Mouse (Mus musculus): ENCODE measurements around the gene Smc6.

The Smc6 gene

DNA sequence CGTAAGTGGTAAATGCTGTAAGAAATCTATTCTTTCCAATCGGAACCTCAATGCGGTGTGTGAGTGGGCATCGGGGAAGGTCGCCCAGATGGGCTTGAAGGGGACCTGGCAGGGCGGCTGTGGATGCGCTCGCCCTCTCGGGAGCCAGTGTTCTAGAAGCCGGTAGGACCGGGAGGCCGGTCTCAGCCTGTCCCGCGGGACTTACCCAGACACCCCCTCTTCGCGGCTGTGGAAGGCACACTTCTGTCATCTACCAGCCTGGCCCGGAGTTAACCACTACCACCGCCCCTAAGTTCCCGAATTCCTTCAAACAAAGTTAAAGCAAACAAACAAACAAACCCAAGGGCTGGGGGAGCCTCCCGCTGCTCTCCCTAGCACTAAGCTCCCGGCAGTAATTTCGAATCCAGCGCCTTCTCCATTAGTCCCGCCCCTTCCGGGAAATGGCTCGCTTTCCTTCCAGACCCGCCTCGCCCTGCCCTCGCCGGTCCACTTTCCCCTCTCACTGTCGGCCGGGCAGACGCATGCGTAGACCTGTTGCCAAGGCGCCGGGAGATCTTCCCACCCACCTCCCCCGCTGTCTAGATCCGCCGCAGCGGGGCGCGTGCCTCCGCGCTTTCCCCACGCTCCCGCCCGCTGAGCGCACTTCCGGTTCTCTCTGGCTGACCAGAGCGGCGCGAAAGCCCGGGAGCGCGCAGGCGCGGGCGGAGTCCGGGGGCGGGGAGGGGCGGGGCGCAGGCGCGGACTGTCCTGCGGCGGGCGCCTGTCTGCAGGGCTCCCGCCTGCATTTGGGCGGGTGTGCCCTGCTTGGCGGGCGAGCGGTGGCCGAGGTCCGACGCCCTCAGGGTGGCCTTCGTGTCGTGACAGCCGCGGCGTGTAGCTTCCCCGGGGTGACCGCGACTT, at the start of gene Smc6, which contains the start of gene Gen1:
Gene Smc6, plus strand, starts transcription at position 505 of the 900 bp plus-strand sequence.
Gene Gen1, minus strand, starts transcription at position 420 of the 900 bp plus-strand sequence.
- peak; percentile 79 to 91 for DNase-seq (ENCODE audit: low spot score in 2 of 2)

GRCm38 (mm10) chr12:11216454-11216853, 49.2 kb upstream of the Smc6 start:
- no peak for DNase-seq (ENCODE audit: low spot score in 2 of 2)

- no peak for DNase-seq (ENCODE audit: low spot score in 2 of 2)
Measured at GRCm38 (mm10) chr12:11217726-11218250, 47.9 kb upstream of the Smc6 start.

- DNase-seq (ENCODE audit: low spot score in 2 of 2) = no peak
Measured at GRCm38 (mm10) chr12:11221524-11222330, 44.0 kb upstream of the Smc6 start.

- no peak for DNase-seq (ENCODE audit: low spot score in 2 of 2)
Measured at GRCm38 (mm10) chr12:11222566-11222965, 43.1 kb upstream of the Smc6 start.

DNA sequence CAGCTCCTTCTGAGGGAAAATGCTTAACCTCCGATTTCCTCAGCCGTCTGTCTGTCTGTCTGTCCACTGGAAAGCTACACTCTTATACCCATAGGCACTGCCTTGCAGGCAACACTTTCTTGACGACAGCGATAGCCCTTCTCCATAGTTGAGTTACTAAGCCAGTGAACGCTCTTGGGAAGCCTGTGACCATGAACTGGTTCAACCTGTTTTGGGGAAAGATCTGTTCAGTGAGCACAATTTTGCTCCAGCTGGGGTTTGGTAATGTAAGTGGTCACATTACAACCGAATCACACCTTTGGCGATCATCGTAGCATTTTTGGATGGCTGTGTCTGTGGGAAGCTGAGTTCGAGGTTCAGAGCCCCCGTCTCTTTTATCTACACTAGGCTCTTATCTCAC, 42.6 kb upstream of the Smc6 start:
- no peak for DNase-seq (ENCODE audit: low spot score in 2 of 2)

GRCm38 (mm10) chr12:11224722-11225121, 41.0 kb upstream of the Smc6 start:
- DNase-seq (ENCODE audit: low spot score in 2 of 2) = no peak

DNA sequence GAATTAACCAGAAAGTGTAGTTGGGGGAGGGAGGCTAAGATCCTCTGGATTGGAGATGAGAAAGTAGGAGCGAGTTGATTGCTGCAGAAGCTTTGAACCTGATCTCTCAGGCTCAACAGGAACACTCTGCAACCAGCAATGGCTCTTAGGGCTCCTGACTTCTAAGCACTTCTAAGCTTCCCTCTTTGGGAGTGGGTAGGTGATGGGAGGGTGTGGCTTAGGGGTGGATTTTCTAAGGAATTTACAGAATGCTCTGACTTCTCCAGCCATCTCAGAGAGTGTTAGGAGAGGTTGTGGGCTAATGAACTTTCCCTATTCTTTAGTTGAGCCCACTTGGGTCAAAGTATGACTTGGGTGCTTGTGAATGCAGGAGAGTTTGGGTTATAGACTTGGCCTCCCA, 39.6 kb upstream of the Smc6 start:
- no peak for DNase-seq (ENCODE audit: low spot score in 2 of 2)

DNA sequence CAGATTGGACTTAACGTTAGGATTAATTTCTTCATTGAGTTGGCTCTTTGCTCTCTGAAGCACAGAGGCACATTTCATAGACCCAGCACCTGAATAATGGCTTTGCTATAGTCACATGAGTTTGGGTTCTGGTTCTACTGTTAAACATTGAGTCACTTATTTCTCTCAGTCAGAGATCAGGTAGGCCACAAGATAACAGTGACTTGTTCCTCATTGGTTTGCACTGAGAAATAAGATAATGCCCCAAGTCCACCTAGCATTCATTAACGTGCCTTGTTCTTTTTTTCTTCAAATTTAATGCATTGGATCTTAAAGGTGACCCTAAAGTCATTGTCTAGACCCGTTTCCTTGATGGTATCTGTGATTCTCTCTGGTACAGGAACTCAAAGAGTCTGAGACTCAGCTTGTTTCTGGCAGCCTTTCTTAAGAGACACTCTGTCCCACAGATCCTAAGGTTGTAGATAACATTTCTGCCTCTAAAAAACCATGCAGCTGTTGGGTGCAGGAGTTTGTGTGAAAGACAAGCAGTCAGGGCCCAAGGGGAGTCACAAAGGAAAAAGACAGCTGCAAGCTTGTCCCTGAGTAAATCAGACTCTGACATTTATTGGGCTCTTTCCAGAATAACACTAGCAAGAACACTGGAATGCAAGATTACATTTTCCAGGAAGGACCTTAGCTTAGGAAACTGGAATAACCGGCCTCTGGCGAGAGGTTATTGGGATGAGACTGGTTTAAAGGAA, 39.0 kb upstream of the Smc6 start:
- DNase-seq (ENCODE audit: low spot score in 2 of 2) = no peak

DNA sequence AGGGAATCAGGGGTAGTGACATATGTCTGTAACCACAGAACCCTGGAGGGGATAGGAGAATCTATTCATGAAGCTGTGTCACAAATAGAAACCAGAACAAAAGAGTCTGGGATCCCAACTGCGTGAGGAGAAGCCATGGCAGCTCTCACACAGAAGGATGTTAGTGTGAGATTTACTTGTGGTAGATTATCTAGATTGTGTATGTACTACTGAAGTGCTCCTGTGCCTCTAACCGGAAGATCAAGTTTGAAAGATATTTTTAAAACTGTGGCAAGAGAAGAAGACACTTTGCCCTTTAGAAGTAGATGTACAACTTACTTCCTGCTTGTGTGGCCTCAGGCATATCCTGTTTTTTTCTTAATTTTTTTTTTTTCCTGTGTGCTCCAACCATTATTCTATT, 35.4 kb upstream of the Smc6 start:
- DNase-seq (ENCODE audit: low spot score in 2 of 2) = no peak

DNA sequence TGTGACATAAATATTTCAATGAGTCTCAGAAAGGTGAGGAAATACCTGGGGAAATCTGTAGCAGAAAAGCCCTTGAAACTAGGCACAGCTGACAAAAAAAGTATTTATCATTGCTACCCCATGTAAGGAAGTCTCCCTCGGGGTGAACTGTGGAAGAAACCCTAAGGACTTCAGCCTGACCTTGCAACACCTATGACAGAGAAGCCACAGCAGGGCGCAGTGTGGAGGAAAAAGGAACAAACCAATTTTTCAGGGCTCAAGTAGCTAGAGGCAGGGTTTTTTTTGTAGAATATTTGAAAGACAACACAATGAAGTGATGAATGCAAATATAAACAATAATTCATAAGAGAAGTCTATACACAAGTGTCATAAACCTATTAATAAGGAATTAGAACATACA, 29.7 kb upstream of the Smc6 start:
- DNase-seq (ENCODE audit: low spot score in 2 of 2) = no peak

DNA sequence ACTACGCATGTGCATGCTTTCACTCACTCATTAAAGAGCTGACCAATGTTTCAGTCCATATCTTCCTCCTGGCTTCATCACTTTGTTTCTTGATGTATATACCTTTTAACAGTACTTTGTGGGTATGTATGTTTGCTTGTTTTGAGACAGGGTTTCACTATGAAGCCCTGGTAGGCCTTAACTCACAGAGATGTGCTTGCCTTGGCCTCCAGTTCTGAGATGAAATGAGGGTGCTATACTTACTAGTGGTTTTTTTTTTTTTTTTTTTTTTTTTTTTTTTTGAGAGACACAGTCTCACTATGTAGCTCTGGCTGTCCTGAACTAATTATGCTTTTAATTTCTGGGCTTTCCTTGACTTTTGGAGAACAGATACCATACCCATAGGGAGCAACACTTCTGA, 18.2 kb upstream of the Smc6 start:
- DNase-seq (ENCODE audit: low spot score in 2 of 2) = no peak

DNA sequence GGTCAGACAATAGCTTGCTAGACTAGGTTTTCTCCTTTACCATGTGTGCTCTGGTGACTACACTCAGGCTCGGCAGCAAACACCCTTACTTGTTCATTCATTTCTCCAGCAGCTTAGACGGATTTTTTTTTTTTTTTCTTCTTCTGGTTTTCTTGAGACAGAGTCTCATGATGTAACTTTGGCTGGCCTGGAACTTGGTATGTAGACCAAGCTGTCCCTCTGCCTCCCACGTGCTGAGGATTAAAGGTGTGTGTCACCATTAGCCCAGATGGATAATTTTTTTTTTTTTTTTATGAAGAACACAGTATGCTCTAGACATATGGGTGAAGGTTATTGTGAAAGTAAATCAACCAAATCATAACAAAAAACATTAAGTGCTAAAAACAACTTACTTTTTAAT, 15.4 kb upstream of the Smc6 start:
- DNase-seq (ENCODE audit: low spot score in 2 of 2) = no peak

DNA sequence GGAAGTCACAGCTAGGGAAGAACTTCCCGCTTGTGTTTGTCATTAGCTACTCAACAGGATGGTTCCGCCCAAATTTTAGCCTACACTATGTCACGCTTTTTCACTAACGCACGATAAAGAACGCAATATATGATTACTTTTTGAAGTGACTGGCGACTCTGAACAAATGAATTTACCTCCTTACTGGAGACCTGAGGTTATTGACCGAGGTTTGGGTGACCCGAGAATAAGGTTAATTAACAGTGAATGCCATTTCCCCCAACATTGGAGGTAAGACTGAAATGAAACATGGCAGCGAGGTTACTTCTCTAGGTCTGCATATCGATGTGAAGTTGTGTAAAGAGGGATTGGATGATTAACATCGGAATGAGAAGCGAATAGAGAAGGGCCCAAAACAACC, 791 bp upstream of the Smc6 start:
- no peak for DNase-seq (ENCODE audit: low spot score in 2 of 2)

DNA sequence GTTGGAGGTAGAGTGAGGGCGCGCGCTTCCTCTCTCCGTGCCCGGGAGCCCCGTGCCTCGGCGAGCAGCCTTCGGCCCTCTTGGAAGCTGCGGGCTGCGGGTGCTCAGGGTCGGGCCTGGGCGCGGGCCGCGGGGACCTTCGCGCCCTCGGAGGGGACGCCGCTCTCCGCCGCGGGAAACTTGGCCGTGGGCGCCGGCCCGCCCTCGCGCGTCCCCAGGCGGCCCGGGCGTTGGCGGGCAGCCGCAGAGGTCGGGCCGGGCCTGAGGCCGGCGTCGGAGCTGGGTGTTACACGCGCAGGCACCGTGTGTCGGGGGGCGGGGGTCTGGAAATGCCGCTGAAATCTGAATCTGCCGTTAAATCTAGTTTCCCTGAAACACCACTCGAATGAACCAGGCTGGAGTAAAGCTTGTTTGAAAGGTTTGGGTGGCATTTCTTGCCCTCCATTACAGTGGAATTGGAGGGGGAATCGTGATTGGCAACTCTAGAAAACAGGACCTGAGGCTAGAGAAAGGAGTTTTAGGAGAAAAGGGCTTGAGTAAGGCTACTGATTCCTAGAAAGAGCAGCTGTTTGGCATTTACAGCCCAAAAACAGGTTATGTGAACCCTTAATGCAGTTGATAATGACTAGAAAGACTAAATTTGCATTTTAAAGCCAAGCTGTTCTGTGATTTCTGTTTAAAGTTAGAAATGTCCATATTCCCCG, 748 bp downstream of the Smc6 start:
- DNase-seq (ENCODE audit: low spot score in 2 of 2) = peak in 1 of 2 experiments; percentile 43

DNA sequence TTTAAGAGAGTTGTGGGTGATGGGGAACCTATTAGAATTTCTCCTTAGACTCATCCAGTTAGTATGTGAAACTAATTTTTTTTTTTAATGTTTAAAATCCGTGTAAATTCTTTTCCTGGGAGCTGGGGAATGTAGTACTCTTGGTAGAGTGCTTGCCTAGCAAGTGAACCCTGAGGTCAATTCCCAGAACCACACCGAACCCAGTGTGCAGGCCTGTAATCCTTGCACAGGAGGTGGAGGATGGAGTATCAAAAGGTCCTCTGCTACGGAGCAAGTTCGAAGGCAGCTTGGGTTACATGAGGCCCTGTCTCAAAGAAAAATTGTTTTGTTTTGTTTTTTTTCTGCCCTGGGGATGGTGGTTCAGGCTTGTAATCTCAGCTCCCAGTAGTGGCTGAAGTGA, 1.3 kb downstream of the Smc6 start:
- no peak for DNase-seq (ENCODE audit: low spot score in 2 of 2)

DNA sequence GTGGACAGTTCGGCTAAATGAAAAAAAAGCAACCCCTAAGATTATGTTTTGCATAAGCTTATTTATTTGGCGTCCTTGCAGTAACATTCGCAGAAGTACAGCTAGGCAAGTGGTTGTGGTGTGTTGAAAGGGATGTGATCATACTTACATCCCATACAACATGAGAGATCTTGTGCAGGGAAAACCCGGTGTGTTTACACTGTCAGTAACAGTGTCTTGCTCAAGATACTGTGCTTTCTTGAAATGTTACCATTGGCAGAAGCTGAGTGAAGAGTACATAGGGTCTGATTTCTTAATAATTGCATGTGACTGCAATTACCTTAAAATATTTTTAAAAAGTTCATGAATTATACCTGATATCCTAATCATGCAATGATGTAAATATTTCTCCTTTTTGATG, 6.9 kb downstream of the Smc6 start:
- DNase-seq (ENCODE audit: low spot score in 2 of 2) = no peak

DNA sequence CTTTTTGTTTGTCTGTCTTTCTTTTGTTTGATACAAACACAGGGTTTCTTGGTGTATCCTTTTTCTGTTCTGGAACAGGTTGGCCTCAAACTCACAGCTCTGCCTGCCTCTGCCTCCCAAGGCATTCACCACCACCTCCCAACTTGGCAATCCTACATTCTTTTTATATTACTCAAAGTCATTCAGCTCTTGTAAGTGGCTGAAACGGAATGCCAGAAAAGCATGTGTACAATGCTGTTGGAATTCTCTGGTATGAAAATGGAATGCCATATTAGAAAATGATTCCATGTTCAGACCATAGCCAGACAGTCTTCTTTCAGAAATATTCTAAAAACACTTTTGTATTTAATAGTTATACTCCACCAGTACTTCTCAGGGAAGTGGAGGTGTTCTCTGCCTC, 7.5 kb downstream of the Smc6 start:
- DNase-seq (ENCODE audit: low spot score in 2 of 2) = no peak

DNA sequence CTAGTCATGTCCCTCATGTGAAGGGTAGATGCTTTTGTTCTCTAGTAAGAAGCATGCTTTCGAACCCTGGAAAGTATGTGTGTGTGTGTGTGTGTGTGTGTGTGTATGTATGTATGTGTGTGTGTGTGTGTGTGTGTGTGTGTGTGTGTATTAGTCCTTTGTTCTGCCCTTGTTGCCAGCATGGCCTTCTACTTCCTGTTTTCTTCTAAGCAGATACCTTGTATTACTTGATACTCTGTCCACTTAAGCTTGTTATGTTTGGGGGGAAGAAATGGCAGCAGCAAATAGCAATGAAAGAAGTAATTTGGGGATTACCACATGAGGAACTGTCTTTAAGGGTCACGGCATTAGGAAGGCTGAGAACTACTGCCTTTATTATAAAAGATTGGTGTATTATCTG, 10.9 kb downstream of the Smc6 start:
- DNase-seq (ENCODE audit: low spot score in 2 of 2) = no peak

GRCm38 (mm10) chr12:11277207-11277606, 11.5 kb downstream of the Smc6 start:
- DNase-seq (ENCODE audit: low spot score in 2 of 2) = no peak

- no peak for DNase-seq (ENCODE audit: low spot score in 2 of 2)
Measured at GRCm38 (mm10) chr12:11279886-11280285, 14.2 kb downstream of the Smc6 start.
